In the genomic region with DNA sequence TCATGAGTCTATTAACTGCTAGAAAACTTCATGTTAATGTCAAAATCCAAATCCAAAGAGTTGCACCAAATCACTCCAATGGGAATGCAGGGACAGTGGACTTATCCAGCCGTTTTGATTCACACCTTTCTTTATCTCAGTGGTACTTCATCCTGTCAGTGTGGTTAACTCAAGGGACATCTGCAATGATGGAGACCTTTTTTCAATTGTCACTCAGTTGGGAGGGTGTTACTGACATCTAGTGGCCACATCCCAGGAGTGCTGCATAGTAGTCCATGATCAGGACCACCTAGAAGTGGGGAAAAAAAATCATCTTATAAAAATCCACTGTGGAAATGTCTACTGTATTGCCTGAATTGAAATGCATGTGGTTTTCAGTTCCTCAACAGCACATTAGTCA, we compare ENCODE assay signal across 9 mouse cellular contexts.
DNase-seq lines count a peak whose midpoint lies in the region; ATAC-seq and TF ChIP-seq lines count a peak whose summit lies in the region.
"Had no signal": no experiment of that assay in that cellular context is flagged by ENCODE, and none has a peak within 500 bp of the region (broad histone marks: within the 10 kb centered on the region; RNA-seq: fewer than 3 reads in every experiment).

No protein-coding gene starts in this region.

- no peak overlapping the region for H3K4me3 ChIP-seq in forebrain, embryonic 11.5 days (ENCODE audit: low read depth, low read length)
- no peak overlapping the region for H3K4me3 ChIP-seq in forebrain, embryonic 10.5 days
- no peak overlapping the region for H3K4me3 ChIP-seq in E14TG2a.4 (replicated peaks; ENCODE audit: low read length)
- no peak overlapping the region for H3K4me3 ChIP-seq in embryonic facial prominence, embryonic 14.5 days (ENCODE audit: low read depth, low read length)
- H3K4me3 ChIP-seq in limb, embryonic 14.5 days (replicated peaks; ENCODE audit: low read length): no peak overlapping the region
- no peak overlapping the region for H3K4me3 ChIP-seq in heart, embryonic 11.5 days (ENCODE audit: low read depth, low read length)
- H3K4me3 ChIP-seq: liver, embryonic 15.5 days had no signal

- WGBS in forebrain, embryonic 11.5 days: 44% methylated on average over 1 of the region's 1 CpGs
- WGBS in forebrain, embryonic 10.5 days: 50% methylated on average over 1 of the region's 1 CpGs
- WGBS in embryonic facial prominence, embryonic 14.5 days: 42% methylated on average over 1 of the region's 1 CpGs
- 27% methylated on average over 1 of the region's 1 CpGs for WGBS in limb, embryonic 14.5 days
- 11% methylated on average over 1 of the region's 1 CpGs for WGBS in heart, embryonic 11.5 days (ENCODE audit: insufficient replicate concordance)

- H3K36me3 ChIP-seq in forebrain, embryonic 11.5 days (ENCODE audit: control insufficient read depth, insufficient read depth, low read length): no peaks in the 10 kb centered on the region
- no peaks in the 10 kb centered on the region for H3K36me3 ChIP-seq in forebrain, embryonic 10.5 days (replicated peaks)
- H3K36me3 ChIP-seq in E14TG2a.4 (ENCODE audit: insufficient read depth, low read length): no peaks in the 10 kb centered on the region
- no peaks in the 10 kb centered on the region for H3K36me3 ChIP-seq in embryonic facial prominence, embryonic 14.5 days (ENCODE audit: control insufficient read depth, insufficient read depth, low read length)
- H3K36me3 ChIP-seq in limb, embryonic 14.5 days (ENCODE audit: control insufficient read depth, insufficient read depth, low read length): no peaks in the 10 kb centered on the region
- H3K36me3 ChIP-seq in heart, embryonic 11.5 days (ENCODE audit: control insufficient read depth, insufficient read depth, low read length): no peaks in the 10 kb centered on the region
- H3K36me3 ChIP-seq: liver, embryonic 15.5 days had no signal

- TF ChIP-seq POLR2A in limb, embryonic 14.5 days (IDR thresholded peaks at IDR 0.05; ENCODE audit: borderline replicate concordance, extremely low read depth, insufficient read depth, insufficient read length): no peak

- no peak overlapping the region for H3K9ac ChIP-seq in forebrain, embryonic 11.5 days (ENCODE audit: low read length)
- no peak overlapping the region for H3K9ac ChIP-seq in embryonic facial prominence, embryonic 14.5 days (ENCODE audit: low read depth, low read length)
- H3K9ac ChIP-seq in limb, embryonic 14.5 days (ENCODE audit: low read depth, low read length, severe bottlenecking): no peak overlapping the region
- H3K9ac ChIP-seq in heart, embryonic 11.5 days (ENCODE audit: low read depth, low read length): no peak overlapping the region
- H3K9ac ChIP-seq: liver, embryonic 15.5 days had no signal

- no peaks in the 10 kb centered on the region for H3K4me1 ChIP-seq in forebrain, embryonic 11.5 days (replicated peaks; ENCODE audit: control insufficient read depth, insufficient read depth, low read length)
- no peaks in the 10 kb centered on the region for H3K4me1 ChIP-seq in forebrain, embryonic 10.5 days
- no peaks in the 10 kb centered on the region for H3K4me1 ChIP-seq in E14TG2a.4 (replicated peaks; ENCODE audit: low read depth, low read length)
- no peaks in the 10 kb centered on the region for H3K4me1 ChIP-seq in embryonic facial prominence, embryonic 14.5 days (ENCODE audit: control insufficient read depth, insufficient read depth, low read length)
- no peaks in the 10 kb centered on the region for H3K4me1 ChIP-seq in limb, embryonic 14.5 days (ENCODE audit: control insufficient read depth, insufficient read depth, low read length)
- H3K4me1 ChIP-seq in heart, embryonic 11.5 days (ENCODE audit: control insufficient read depth, insufficient read depth, low read length): no peaks in the 10 kb centered on the region
- H3K4me1 ChIP-seq: liver, embryonic 15.5 days had no signal

- ATAC-seq in forebrain, embryonic 11.5 days (replicated peaks; ENCODE audit: low FRiP score): peak; percentile 69
- no peak for ATAC-seq in embryonic facial prominence, embryonic 14.5 days (ENCODE audit: low read depth)
- no peak; the same call in 1 of the 2 replicates for ATAC-seq in limb, embryonic 14.5 days (ENCODE audit: low FRiP score, low read depth)
- no peak for ATAC-seq in heart, embryonic 11.5 days (replicated peaks; ENCODE audit: insufficient number of reproducible peaks, low FRiP score, low TSS enrichment)

- peak; percentile 53 for DNase-seq in forebrain, embryonic 11.5 days (ENCODE audit: low spot score)
- DNase-seq in forebrain, embryonic 10.5 days (ENCODE audit: extremely low spot score, low spot score): no peak
- DNase-seq in embryonic facial prominence, embryonic 14.5 days (ENCODE audit: low spot score): peak; percentile 6
- DNase-seq in limb, embryonic 14.5 days (ENCODE audit: low spot score): peak; percentile 20
- no peak for DNase-seq in urinary bladder, adult 18-20 months (ENCODE audit: low spot score in 2 of 2)
- no peak for DNase-seq in heart, adult 9 months (ENCODE audit: low spot score in 2 of 2)

- no peak overlapping the region for H3K4me2 ChIP-seq in forebrain, embryonic 11.5 days (ENCODE audit: low read depth, low read length, severe bottlenecking)
- H3K4me2 ChIP-seq in embryonic facial prominence, embryonic 14.5 days (ENCODE audit: low read depth, low read length): no peak overlapping the region
- H3K4me2 ChIP-seq in limb, embryonic 14.5 days (replicated peaks; ENCODE audit: low read depth, low read length, severe bottlenecking): no peak overlapping the region
- H3K4me2 ChIP-seq in heart, embryonic 11.5 days: no peak overlapping the region
- H3K4me2 ChIP-seq: liver, embryonic 15.5 days had no signal

- H3K9me3 ChIP-seq in forebrain, embryonic 11.5 days (ENCODE audit: control insufficient read depth, low read length): no peaks in the 10 kb centered on the region
- H3K9me3 ChIP-seq in forebrain, embryonic 10.5 days: no peaks in the 10 kb centered on the region
- H3K9me3 ChIP-seq in E14TG2a.4 (ENCODE audit: low read length): no peaks in the 10 kb centered on the region
- H3K9me3 ChIP-seq in embryonic facial prominence, embryonic 14.5 days (ENCODE audit: control insufficient read depth, low read length): no peaks in the 10 kb centered on the region
- H3K9me3 ChIP-seq in limb, embryonic 14.5 days (ENCODE audit: control insufficient read depth, low read length): no peaks in the 10 kb centered on the region
- H3K9me3 ChIP-seq in heart, embryonic 11.5 days (replicated peaks; ENCODE audit: control insufficient read depth, low read length): no peaks in the 10 kb centered on the region
- H3K9me3 ChIP-seq: liver, embryonic 15.5 days had no signal

- peak; percentile 68 for TF ChIP-seq CTCF in E14TG2a.4 (conservative IDR thresholded peaks at IDR 0.05; ENCODE audit: low read length)

- H3K27me3 ChIP-seq in forebrain, embryonic 11.5 days (ENCODE audit: control insufficient read depth, insufficient read depth, low read length): no peaks in the 10 kb centered on the region
- no peaks in the 10 kb centered on the region for H3K27me3 ChIP-seq in forebrain, embryonic 10.5 days (ENCODE audit: poor library complexity, severe bottlenecking)
- no peaks in the 10 kb centered on the region for H3K27me3 ChIP-seq in E14TG2a.4 (ENCODE audit: insufficient read depth, low read length)
- no peaks in the 10 kb centered on the region for H3K27me3 ChIP-seq in embryonic facial prominence, embryonic 14.5 days (replicated peaks; ENCODE audit: control insufficient read depth, insufficient read depth, low read length)
- no peaks in the 10 kb centered on the region for H3K27me3 ChIP-seq in limb, embryonic 14.5 days (ENCODE audit: control insufficient read depth, insufficient read depth, low read length)
- H3K27me3 ChIP-seq in heart, embryonic 11.5 days (ENCODE audit: control insufficient read depth, insufficient read depth, low read length): no peaks in the 10 kb centered on the region
- H3K27me3 ChIP-seq: liver, embryonic 15.5 days had no signal

- H3K27ac ChIP-seq in forebrain, embryonic 11.5 days (ENCODE audit: low read depth, low read length): no peak overlapping the region
- H3K27ac ChIP-seq in forebrain, embryonic 10.5 days: no peak overlapping the region
- no peak overlapping the region for H3K27ac ChIP-seq in embryonic facial prominence, embryonic 14.5 days (replicated peaks; ENCODE audit: low read depth, low read length)
- H3K27ac ChIP-seq in limb, embryonic 14.5 days (replicated peaks; ENCODE audit: low read depth, low read length): no peak overlapping the region
- no peak overlapping the region for H3K27ac ChIP-seq in heart, embryonic 11.5 days (ENCODE audit: low read depth, low read length)
- H3K27ac ChIP-seq: liver, embryonic 15.5 days had no signal

Comparison
In these comparisons a context has a peak if more than half of its experiments do, and no peak if none do; other contexts are left out.
1. DNase-seq: peak in forebrain, embryonic 11.5 days (single experiment), embryonic facial prominence, embryonic 14.5 days (single experiment) and limb, embryonic 14.5 days (single experiment); none in forebrain, embryonic 10.5 days (single experiment), urinary bladder, adult 18-20 months (0 of 2) and heart, adult 9 months (0 of 2).